Mouse (Mus musculus) adrenal gland, postnatal 14 days (tissue): ENCODE data around the gene Nelfb. TPM values are rescaled to one million over a fixed set of nuclear protein-coding genes. Genes with fewer than 3 reads are reported as not detected.

ENCODE experiments used
- DNase-seq: peaks from one replicate; pipeline ENCODE4 v3.0.0; 2021; ENCODE audit warnings: mixed read lengths
- total RNA-seq: library from RNA; stranded (reverse); gene quantifications from 2 replicates; pipeline ENCODE4 v1.2.3, GENCODE M21; 2021

The Nelfb gene
- total RNA-seq, 1 experiment from 2014 or later, result 41.6 TPM

DNA sequence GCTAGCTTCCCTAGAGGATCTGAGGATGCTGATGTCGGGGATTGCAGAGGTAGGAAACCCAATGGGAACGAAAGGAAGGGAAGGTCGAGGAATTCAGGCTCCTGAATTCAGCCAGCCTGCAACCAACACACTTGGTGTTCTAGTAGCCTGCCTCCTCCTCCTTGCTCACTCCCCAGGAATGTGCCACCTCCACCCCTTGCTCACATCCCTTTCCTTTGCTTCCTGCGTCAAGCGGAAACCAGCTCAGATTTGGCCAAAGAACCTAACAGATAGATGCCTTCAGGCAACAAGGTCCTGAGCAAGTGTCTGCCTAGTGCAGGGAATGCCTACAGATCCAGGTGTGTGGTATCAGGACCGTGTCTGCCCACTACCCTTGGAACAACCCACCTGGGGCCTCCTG is 34.7 kb downstream of the Nelfb start:
- no peak for DNase-seq

DNA sequence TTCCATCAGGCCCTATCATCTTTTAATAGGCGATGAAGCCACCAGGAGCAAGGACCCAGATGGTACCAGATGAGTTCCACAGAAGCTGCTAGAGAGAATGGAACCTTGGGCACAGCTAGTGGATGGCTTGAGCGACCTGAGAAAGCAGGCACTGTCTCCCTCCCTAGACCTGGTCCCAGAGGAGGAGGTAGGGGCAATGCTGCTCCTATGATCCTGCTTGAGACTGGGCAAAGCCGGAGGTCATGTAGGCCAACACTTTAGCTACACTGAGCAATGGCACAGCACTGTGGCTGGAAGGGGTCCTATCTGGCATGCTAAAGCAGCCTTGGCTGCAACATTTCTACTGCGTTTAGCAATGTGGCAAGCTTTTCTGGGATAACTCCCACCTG is 35.6 kb downstream of the Nelfb start:
- DNase-seq, result no peak

DNA sequence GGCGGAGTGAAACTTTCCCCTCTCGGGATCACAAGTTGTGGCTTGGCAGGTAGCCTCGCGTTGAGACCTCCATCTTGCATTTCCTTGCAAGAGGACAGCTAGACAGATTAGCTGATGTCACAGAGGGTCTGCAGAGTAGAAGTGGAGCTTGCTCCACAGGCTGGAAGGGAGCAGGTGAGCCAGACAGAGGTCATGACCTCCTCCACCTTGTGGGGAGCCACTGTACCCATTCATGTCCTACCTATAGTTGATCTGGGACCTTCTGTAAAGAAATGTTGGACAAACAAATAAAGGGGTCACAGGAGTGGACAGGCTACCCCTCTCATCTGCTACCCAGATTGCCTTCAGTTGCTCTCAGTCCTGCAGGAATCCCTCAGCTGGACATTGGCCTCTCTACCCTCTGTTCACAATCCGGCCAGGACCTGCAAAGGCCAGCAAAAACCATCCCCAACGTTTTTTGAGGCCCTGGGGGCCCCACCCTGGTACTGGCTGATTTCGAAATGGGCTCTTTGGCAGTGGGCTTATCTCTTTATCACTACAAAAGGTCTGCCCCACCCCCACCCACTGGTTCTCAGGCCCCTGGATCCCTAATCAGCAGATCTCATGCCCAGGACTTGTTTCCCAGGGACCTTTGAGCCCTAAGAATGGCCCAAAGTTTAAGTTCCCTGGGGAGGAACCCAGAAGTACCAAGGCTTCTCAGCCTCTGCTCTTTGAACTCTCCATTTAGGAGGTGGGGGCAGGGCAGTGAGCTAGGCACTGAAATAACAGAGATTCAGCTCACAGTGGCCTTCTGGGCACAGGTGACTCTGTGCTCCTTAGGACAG is 36.2 kb downstream of the Nelfb start:
- DNase-seq, result no peak

DNA sequence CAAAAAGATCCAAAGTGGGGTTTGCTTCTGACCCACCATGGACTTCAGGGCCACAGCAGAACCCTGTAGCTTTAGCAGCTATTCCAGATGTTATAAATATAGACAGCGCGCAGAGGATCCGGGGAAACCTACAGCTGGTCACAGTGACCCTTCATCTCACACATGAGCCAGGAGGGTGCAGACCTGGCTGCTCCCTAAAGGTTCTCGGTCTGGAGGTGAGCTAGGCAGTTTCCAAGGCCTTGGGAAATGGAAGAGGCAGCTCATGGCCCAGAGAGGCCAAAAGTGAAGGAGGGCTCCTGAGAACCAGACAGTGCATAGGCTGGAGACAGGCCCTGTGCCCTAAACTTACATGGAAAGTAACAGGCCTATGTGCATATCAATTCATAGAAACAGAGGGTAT is 37.5 kb downstream of the Nelfb start:
- DNase-seq, result no peak

DNA sequence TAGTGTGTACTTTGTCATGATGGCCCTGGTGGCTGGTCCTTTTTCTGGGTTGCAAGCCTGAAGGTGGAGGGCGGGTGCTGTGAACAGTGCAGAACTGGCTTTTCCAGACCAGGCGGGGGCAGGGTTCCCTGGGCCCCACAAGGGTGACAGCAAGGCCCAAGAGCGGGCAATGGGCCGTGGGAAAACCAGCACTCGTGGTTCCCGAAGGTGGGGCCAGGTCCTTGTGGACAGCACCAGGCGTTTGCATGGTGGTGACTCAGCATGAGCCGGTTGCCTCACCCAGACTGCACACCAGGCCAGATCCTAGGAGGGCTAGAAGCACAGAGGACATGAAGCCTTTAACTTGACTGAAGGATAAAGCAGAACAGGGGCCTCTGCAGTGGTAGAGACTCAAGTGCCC is 38.7 kb downstream of the Nelfb start:
- peak; percentile 34 for DNase-seq

DNA sequence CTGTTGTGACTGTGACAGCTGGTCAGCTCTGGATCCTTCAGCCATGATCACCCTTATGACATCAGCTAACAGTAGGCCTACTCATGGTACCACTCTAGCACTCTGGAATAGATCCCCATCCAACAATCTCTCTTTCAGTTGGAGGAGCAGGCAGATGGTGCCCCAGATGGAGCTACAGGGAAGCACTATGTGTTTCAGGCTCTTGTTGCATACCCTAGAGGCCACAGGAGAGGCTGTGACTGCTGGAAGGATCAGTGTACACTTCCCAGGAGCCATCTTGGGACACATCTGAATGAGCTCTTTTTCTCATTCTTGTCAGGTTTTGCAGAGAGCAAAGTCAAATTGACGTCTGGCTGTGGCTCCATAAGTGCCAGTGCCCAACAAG is 39.5 kb downstream of the Nelfb start:
- DNase-seq, result no peak

DNA sequence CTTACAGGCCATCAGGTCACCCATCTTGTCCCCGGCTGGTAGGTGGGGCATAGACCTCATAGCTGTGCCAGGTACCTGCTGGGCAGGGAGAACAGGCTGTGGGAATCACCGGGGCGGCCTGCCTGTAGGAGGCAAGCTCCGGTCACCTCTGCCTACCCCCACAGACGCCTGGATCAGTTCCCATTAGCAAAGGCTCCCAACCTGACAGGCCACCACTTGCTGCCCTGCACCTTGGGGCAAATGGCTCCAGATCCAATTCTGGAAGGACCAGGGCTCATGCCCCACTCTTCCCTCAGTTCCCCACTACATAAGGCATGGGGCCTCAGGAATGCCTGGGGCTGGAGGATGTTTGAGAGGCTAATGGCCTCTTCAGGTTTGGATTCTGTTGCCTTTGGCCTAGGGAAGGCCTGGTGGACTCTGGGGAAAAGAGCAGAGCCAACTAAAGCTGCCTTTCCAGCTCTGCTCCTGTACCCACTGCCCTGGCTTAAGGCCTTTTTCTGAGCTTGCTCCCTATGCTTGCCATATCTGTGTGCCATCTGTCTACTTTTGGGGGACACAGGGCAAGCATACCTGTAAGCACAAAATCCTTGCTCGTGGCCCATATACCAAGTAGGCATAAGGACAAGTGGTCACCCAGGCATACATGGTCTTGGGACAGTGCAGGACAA is 40.1 kb downstream of the Nelfb start:
- no peak for DNase-seq

DNA sequence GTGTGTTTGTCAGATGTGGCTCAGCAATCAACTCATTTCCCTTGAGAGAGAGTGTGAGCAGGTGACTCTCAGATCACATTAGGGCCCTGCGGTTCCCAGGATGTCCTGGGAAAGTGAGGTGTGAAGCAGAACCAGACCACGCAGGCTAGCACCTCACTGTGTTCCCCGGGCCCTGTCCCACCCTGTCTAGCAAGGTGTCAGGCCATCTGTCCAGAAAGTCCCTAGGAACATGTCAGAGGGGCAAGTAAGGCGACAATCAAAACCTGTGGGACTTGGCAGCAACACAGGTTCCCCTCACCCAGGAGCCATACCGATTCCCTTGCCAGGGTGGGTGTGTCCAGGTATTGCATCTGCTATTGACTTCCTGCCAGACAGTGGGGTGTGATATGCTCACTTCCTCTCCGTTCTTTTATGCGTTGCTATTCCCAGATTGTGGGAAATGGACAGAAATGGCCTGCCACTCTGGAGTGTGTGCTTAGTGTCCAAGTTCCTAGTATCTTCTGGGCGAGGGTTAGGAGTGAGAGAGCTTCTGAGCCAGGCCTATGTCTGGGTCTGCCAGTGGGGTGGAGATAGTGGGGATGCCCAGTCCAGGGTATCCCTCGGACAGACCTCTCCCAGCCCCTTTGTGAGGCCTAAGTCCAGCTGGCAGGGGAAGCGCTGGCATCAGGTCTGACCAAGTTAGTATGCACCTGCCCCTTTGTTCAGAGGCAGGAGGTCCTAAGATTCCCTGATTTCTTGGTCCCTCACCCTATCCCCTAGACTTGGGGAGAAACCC is 40.8 kb downstream of the Nelfb start:
- no peak for DNase-seq

DNA sequence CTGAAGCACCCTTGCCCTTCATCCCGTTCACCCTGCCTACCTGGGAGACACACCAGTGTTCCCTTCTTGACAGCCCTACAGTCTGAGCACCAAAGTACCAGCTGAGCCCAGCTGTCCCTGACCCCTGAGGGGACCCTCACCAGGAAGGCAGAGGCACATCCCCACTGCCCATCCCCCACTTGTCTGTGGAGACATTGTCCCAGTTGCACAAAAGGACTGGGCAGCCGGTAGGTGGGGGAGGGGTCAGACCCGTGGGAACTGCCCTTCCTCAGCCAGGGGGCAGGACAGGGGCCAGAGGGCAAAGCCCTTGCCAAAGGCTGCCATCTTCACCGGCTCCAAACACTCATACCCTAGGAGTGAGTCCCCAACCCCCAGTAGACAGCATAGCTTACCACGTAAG is 41.5 kb downstream of the Nelfb start:
- no peak for DNase-seq

DNA sequence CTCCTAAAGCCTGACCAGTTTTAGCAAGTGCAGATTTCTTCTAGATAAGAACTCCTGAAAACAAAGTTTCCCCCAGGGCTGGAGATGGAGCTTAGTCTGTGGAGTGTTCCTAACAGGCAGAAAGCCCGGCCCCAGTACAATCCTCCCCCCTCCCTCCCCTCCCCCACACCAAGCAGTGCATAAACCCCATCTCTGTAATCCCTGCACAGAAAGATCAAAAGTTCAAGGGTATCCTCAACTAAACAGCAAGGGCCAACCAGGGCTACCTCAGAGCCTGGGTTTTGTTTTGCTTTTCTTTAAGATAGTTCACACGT is 42.7 kb downstream of the Nelfb start:
- no peak for DNase-seq

DNA sequence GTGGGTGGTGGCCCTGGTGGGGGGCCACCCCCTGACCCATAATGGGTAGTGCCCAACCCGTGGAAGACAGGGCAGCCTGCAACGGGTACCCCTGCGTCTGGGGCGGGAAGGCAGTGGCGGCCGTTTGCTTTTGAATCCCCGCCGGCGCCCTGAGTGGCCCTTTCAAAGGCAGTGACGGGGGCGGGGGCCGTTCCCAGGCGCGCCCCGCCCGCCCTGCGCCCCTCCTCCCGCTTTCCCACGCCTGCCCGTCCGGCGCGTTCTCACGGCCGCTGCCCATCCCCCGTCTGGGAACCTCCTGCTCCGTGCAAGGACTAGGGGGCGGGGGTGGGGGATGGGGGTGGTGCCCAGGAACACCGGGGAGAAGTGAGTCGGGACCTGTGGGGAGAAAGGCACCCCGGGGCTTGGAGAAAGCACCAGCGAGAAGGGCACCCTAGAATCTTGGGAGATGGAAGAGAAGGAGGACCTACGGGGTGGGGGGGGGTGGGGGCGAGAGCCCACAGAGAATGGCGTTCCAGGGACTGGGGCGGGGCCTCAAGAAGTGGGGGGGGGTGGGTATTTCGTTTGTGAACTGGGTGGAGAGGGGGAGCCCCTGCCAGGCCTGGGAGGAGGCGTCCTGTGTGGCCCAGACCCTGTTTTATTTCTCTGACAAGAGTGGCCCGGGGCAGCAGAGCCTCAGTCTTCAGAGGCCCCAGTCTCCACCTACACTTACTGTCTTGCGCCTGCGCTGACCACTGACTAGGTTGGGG is 43.2 kb downstream of the Nelfb start:
- DNase-seq, result peak; percentile 83

DNA sequence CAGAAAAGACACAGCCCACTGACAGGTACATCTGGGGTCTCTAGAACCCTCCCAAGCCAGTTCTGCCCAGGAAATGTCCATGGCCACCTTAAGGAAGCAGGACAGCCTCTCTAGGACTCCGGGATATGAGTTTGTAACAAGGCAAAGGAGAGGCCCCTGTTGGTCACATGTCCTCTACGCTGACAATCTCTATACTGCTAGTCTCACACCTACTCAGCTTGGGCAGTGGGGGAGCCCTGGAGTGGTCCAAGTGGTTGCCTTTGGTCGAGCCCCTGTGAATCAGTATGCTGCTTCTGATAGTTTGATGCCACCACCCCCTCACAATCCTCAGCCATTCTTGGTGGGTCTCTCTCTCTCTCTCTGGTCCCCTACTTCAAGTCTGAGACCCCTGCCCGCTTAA is 43.8 kb downstream of the Nelfb start:
- no peak for DNase-seq

DNA sequence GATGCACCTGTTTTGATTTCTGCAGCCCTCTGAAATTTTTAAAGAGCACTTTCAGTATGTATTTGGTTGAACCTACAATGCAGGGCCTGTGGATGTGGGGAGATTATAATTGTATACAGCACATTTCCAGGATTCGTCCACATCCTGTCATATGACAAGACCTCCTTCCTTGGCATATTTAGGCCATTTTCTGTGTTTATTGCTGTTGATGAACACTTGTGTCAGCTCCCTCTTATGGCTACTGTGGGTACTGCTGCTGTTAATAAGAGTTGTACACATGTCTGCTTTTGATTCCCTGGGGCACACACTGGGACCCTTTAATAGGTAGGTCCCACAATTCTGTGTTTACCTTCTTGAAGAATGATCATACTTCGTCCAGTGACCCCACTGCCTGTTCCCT is 53.6 kb downstream of the Nelfb start:
- peak; percentile 72 for DNase-seq

DNA sequence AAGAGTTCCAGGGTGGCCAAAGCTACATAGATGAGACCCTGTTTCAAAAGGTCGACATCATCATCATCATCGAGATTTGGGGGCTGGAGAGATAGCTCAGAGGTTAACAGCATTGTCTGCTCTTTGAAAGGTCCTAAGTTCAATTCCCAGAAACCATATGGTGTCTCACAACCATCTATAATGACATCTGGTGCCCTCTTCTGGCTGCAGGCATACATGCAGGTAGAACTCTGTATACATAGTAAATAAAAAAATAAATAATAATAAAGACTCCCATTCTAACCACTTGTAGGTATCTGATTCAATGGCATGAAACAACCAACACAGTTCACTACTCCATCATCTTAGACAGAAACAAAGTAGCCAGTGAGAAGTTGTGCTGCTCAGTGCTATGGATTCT is 54.3 kb downstream of the Nelfb start:
- DNase-seq, result peak; percentile 6

DNA sequence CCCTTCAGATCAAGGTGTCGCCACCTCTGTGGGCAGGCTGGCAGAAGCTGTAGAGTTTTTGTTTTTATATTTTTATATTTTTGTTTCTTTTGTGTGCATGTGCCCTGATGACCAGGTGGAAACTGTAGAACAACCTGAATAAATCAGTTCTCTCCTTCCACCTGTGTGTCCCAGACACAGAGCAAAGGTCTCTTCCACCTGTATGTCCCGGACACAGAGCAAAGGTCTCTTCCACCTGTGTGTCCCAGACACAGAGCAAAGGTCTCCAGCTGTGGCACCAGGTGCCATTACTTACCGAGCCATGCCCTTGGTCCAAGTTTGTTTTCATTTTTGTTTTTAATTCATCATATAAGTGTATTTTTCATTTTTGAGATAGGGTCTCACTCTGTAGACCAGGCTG is 55.1 kb downstream of the Nelfb start:
- no peak for DNase-seq

DNA sequence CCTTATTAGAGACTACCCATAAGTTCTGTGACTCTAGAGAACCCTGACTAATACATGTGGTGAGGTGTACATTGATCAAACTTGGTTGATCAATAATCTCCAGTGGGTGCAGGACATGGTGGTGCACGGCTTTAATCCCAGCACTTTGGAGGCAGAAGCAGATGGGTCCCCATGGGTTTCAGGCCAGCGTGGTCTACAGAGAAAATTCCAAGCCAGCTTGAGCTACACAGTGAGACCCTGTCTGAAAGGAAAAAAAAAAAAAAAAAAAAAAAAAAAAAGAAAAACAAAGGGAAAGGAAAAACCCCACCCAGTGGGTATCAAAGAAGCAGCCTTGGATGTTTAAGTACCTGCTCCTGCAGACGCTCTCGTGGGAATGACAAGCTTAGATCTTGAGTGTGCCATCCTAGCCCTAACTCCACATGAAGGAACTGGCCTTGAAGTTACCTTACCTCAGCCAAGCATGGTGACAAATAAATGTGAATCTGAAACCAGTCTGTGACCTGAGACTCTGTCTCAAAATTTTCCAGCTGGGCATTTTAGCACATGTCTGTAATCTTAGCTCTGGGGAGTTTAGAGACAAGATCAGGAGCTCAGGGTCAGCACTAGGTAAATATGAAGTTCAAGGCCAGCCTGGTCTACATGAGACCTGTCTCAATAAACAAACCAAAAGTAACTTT is 59.9 kb downstream of the Nelfb start:
- DNase-seq, result no peak

Other genes starting within 250 kb of the Nelfb start
- 8.5 and 9.9 TPM in 2 replicates for gene Dph7, start 249.1 kb downstream of the Nelfb start, total RNA-seq
- 85.7 and 89.8 TPM in 2 replicates for gene Mrpl41, start 236.4 kb downstream of the Nelfb start, total RNA-seq
- 34.2 and 38.3 TPM in 2 replicates for gene Pnpla7, start 235.5 kb downstream of the Nelfb start, total RNA-seq
- 58.5 and 61.2 TPM in 2 replicates for gene Nsmf, start 157.1 kb downstream of the Nelfb start, total RNA-seq
- gene Entpd8, start 131.2 kb downstream of the Nelfb start, total RNA-seq, result 1.3 and 7.7 TPM in 2 replicates
- not detected in 2 replicates for gene Noxa1, start 116.3 kb downstream of the Nelfb start, total RNA-seq
- 8.7 and 9.5 TPM in 2 replicates for gene Nrarp, start 30.7 kb downstream of the Nelfb start, total RNA-seq
- gene Tor4a, start 14.6 kb downstream of the Nelfb start, total RNA-seq, result 13.9 and 21.3 TPM in 2 replicates
- gene Stpg3, start 3.1 kb upstream of the Nelfb start, total RNA-seq, result not detected in 2 replicates
- not detected in 2 replicates for gene Fam166a, start 7.3 kb upstream of the Nelfb start, total RNA-seq
- 290 and 294 TPM in 2 replicates for gene Tubb4b, start 13.2 kb upstream of the Nelfb start, total RNA-seq
- not detected in 2 replicates for gene Slc34a3, start 22.9 kb upstream of the Nelfb start, total RNA-seq
- not detected in 2 replicates for gene Rnf224, start 25.3 kb upstream of the Nelfb start, total RNA-seq
- gene Rnf208, start 30.8 kb upstream of the Nelfb start, total RNA-seq, result 7.2 and 7.9 TPM in 2 replicates
- gene Cysrt1, start 31.0 kb upstream of the Nelfb start, total RNA-seq, result not detected in 2 replicates
- gene AL732309.1, start 35.4 kb upstream of the Nelfb start, total RNA-seq, result 3.3 and 3.9 TPM in 2 replicates
- gene Tmem203, start 44.0 kb upstream of the Nelfb start, total RNA-seq, result 25.6 and 31.0 TPM in 2 replicates
- 10.9 and 13.4 TPM in 2 replicates for gene Tprn, start 51.1 kb upstream of the Nelfb start, total RNA-seq
- 45.8 and 49.8 TPM in 2 replicates for gene Ssna1, start 60.9 kb upstream of the Nelfb start, total RNA-seq
- 63.9 and 66.1 TPM in 2 replicates for gene Anapc2, start 61.0 kb upstream of the Nelfb start, total RNA-seq
- not detected in 2 replicates for gene Tmem210, start 76.7 kb upstream of the Nelfb start, total RNA-seq
- not detected in 2 replicates for gene Lrrc26, start 78.4 kb upstream of the Nelfb start, total RNA-seq
- 9.7 and 11.0 TPM in 2 replicates for gene Grin1, start 107.7 kb upstream of the Nelfb start, total RNA-seq
- gene Man1b1, start 120.8 kb upstream of the Nelfb start, total RNA-seq, result 43.1 and 45.7 TPM in 2 replicates
- gene Dpp7, start 144.9 kb upstream of the Nelfb start, total RNA-seq, result 19.9 and 20.8 TPM in 2 replicates
- gene Uap1l1, start 154.2 kb upstream of the Nelfb start, total RNA-seq, result 8.7 and 11.8 TPM in 2 replicates
- 3.4 and 3.5 TPM in 2 replicates for gene Sapcd2, start 160.8 kb upstream of the Nelfb start, total RNA-seq
- gene Entpd2, start 184.4 kb upstream of the Nelfb start, total RNA-seq, result 7.6 and 9.5 TPM in 2 replicates
- gene Npdc1, start 187.9 kb upstream of the Nelfb start, total RNA-seq, result 77.2 and 90.9 TPM in 2 replicates
- 4.7 TPM in 1 of 2 replicates, not detected in the other for gene Fut7, start 211.8 kb upstream of the Nelfb start, total RNA-seq
- 29.3 and 30.1 TPM in 2 replicates for gene Abca2, start 217.2 kb upstream of the Nelfb start, total RNA-seq
- gene Clic3, start 245.3 kb upstream of the Nelfb start, total RNA-seq, result 0.74 and 1.0 TPM in 2 replicates
- gene Paxx, start 249.6 kb upstream of the Nelfb start, total RNA-seq, result 36.2 and 42.6 TPM in 2 replicates